Mouse (Mus musculus) adipose tissue, adult 10 weeks (tissue): ENCODE results near the gene Gm12184. TPM values are rescaled to one million over a fixed set of nuclear protein-coding genes. Genes with fewer than 3 reads are reported as not detected.

Experiments used
- polyA plus RNA-seq: library from polyadenylated mRNA; stranded (reverse); fragments of 350-450 nt; fragmentation: Illumina TruSeq; extraction: RNeasy Lipid Tissue Mini Kit (QIAGEN cat#74804); gene quantifications from one replicate; pipeline ENCODE4 v1.2.3, GENCODE M21; 2014; ENCODE audit warnings: low read depth, low replicate concordance

Gm12184 gene
- polyA plus RNA-seq, result 11.4 TPM

DNA sequence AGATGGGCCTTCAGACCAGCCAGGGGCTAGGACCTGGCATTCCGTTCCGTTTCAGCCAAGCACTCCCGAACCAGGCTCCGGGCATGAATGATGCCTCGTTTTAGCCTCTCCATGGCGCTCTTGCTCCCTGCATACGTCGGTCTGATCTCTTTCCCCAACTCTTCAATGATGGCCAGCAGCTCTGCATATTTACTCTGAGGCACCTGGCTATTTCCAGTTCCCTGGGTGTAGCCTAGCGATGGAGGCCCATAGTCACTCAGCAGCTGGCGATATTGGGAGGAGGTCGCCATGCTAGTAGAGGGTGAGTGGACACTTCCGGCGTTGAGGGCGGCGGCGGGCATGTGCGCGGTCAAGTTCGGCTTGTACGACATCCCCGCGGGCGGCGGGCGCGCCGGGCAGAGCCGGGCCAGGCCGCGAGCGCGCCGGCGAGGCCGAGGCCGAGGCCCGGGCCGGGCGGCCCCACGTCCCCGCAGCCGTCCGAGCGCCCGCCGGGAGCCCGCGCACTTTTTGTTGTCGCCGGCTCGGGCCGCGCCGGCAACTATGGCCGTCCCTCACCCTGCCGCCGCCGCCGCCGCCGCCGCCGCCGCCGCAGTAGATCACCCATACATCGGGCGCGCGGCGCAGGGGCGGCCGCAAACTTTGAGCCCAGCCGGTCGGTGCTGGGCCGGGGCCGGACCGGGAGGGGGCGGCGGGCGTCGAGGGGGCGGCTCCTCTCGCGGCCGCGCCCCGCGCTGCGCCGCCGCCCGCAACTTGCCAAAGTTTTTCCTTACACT is at the start of gene Gm12184, which contains the start of gene Trim7:
TSS of gene Gm12184 (minus strand) at position 677 of the 773 bp plus-strand sequence.
TSS of gene Trim7 (plus strand) at position 162 of the 773 bp plus-strand sequence.

DNA sequence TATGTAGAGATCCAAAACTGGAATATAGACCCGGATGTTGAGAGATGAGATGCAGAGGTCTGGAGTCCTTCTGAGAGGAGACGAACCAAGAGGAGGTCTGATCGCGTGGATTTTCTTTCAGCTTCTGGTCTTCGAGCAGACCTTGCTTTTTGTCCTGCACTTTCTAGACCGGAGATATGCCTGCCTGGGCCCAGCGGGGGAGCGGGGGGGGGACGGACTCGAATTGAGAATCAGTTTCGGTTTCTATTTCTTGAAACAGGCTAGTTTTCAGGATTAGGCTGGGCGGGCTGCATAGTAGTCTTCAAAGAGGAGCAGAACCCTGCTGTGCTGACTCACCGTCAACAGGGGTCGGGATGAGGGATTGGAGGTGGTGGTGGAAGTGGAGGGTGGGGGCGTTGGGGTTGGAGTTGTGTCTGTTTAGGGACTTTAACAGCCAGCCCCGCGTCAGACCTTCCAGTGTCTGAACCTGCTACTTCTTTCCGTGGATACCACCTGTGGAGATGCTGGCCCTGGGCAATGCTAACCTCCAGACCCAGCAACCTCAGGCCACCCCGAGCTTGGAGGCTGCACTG is 44.8 kb upstream of the Gm12184 start, which contains the start of gene Irgm1:
TSS of gene Irgm1 (minus strand) at position 483 of the 572 bp plus-strand sequence.

DNA sequence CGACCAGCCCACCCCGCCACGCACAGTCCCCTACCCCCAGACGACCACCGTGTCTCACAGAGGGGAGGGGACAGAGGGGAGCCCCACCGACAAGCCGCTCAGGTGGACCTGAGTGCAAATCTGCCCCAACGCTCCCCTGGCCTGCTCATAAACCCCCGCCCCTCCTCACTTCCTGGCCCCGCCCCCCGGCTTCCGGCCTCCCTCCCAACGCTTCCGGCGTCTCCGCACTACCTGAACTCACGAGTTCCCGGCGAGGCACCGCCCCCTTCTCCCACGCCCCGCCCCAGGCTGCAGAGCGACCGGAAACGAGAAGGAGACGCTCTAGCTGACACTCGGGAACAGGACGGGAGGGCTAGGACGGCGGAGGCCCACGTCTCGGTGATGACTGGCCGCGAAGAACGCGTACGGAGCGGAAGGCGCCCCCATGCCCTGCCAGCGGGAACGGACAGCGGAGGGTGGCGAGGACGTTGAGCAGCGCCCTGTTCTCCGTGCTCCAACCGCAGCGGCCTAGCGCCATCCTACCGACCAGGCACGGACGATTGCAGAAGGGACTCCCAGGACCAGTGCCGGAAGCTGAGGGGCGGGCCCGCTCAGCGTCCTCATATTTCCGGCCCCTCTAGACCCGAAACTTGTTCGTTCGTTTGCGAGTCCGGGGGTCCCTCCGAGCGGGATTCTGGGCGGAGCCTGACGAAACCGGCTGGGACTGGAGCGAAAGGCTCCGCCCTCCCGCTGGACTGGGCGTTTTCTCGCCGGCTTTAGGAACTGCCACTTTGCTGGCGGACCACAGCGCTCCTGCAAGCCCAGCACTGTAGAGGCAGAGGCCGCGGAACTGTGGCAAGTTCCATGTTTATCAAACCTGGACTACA is 9.4 kb downstream of the Gm12184 start, which contains the start of gene Trim41:
TSS of gene Trim41 (minus strand) at position 554 of the 866 bp plus-strand sequence.

DNA sequence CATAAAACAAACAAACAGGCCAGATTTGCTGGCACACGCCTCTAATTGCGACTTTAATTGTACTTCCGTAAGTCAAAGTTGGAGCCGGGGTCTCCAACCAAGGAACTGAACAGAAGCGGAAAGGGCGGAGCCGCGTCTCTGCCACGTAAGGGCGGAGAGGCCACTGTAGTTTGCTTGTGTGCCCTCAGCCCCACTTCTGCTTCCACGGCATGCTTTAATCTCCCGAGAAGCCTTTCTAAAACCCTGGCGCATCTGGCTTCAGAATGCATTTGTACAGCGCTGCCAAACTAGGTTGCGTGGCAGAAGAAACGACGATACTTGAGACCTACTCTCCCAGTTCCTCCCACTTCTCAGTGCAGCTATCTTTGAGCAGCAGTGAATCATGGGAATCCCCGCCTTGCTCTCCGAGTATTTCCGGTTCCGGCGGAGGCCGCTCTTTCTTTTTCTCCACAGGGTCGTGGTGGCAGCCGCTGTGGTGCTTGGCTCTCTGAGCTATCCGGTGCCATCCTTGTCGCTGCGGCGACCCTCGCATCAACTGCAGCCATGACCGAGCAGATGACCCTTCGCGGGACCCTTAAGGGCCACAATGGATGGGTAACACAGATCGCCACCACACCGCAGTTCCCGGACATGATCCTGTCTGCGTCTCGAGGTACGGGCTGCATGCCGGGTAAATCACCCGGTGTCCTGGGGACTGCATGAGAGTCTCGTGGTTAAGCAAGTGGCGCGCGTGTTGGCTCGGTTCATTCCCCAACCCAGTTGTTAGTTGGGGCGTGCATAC is 26.3 kb downstream of the Gm12184 start, which contains the start of gene Rack1:
TSS of gene Rack1 (plus strand) at position 412 of the 781 bp plus-strand sequence.

Other genes with a start within 250 kb of the Gm12184 start
- gene Rack1, start 26.3 kb downstream of the Gm12184 start, polyA plus RNA-seq, result 827 TPM
- gene Trim41, start 9.3 kb downstream of the Gm12184 start, polyA plus RNA-seq, result 40.1 TPM
- gene Trim7, start 515 bp downstream of the Gm12184 start, polyA plus RNA-seq, result 18.8 TPM
- 23.5 TPM for gene Irgm1, start 45.0 kb upstream of the Gm12184 start, polyA plus RNA-seq
- 1.8 TPM for gene Gm5431, start 75.6 kb upstream of the Gm12184 start, polyA plus RNA-seq
- 2.4 TPM for gene Psme2b, start 119.5 kb upstream of the Gm12184 start, polyA plus RNA-seq
- 0.92 TPM for gene Olfr56, start 152.2 kb upstream of the Gm12184 start, polyA plus RNA-seq
- 1.5 TPM for gene 9930111J21Rik1, start 152.7 kb upstream of the Gm12184 start, polyA plus RNA-seq
- 0.30 TPM for gene Gm12185, start 165.6 kb upstream of the Gm12184 start, polyA plus RNA-seq
- gene Tgtp1, start 167.5 kb upstream of the Gm12184 start, polyA plus RNA-seq, result 9.5 TPM
- 4.0 TPM for gene 9930111J21Rik2, start 224.6 kb upstream of the Gm12184 start, polyA plus RNA-seq
- gene Tgtp2, start 237.6 kb upstream of the Gm12184 start, polyA plus RNA-seq, result 14.4 TPM
- gene Ifi47, start 249.9 kb upstream of the Gm12184 start, polyA plus RNA-seq, result 10.8 TPM